Mouse (Mus musculus) left cerebral cortex, postnatal 36 days (tissue): ENCODE results near the gene Ubald1. TPM values are rescaled to one million over a fixed set of nuclear protein-coding genes. Genes with fewer than 3 reads are reported as not detected.

Experiments used
- DNase-seq, 2 experiments: peaks; one replicate each; pipeline ENCODE4 v3.0.0; 2021 to 2022; ENCODE audit warnings: low spot score in 2 of 2, mixed read lengths in 1 of 2
- intact Hi-C: fragments of 180-260 bp; cut with DNase I; formaldehyde crosslinking; loops from one replicate; pipeline ENCODE4 v1.15.1; 2025
- total RNA-seq, 2 experiments: library from RNA; stranded (reverse); gene quantifications; 2 replicates each; pipeline ENCODE4 v1.2.3; 2021

The Ubald1 gene
- total RNA-seq, result 10 to 100 TPM; 83.9 to 86.9 TPM

DNA sequence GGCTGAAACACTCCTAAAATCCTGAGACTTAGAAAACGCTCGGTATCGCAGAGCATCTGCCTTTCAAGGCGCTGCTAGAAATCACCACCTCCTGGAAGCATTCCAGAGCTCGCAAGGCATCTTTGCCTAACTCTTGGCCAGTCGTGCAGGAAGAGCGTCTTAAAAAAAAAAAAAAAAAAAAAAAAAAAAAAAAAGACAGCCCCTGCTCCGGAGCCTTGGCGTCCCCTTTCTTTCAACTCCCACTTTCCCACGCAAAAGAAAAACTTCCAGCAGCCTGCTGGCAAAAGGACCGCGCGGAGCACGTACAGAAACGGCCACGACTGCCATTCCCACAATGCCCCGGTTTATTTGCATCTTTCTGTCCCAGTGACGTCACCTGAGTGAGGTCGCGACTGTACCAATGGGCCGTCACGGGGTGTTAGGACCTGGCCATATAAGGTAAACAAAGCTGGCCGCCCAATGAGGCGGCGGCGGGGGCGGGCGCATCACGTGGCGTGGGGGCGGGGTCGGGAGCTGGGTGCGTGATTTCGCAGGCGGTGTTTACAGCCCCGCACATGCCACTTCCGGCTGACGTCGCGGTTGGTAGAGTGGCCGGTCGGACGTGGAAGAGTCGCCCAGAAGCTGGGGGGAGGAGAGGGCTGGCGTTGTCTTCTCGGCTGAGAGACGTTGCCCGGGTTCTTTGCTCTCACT, at the start of gene Ubald1:
Gene Ubald1, minus strand, starts transcription at position 180 of the 690 bp plus-strand sequence.
- DNase-seq, result peak; percentile 96 to 98
- intact Hi-C loops, result loop anchor here (1.0 kb wide), 1 partner anchor 84 kb away; the partner anchor contains the start of gene Anks3

DNA sequence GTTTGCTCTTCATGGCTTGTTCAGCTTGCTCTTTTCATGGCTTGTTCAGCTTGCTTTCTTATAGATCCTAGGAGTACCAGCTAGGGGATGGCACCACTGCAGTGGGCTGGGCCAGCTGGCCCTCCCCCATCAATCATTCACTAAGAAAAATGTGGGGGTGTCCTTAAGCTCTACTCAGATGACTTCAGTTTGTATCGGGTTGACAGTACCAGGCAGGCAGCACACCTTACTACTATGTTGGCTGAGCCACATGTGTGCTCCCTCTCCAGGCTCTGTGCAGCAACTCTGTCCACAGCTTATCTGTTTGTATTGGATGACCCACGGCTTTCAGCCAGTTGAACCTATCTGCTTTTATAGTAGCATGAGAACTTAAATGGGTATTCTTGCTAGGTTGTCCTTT, 48.4 kb upstream of the Ubald1 start:
- no peak for DNase-seq
- intact Hi-C loops, result no loop called here

DNA sequence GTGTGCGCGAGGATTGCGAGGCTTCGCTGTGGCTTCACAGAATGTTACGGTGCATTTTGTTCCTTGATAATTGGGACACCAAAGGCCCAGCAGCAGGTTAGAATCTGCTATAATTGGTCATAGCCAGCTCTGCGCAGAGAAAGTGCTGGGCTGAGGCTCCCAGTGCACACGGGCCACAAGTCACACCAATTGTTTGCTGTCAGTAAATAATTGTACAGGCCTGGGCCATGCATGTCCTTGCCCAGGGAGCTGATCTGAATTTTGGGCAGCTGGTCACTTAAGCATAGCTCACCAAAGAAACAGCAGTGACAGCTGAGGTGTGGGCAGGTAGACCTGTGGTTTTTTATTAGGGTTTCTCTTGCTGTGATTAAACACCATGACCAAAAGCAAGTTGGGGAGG, 47.9 kb upstream of the Ubald1 start:
- intact Hi-C loops, result no loop called here
- no peak for DNase-seq

DNA sequence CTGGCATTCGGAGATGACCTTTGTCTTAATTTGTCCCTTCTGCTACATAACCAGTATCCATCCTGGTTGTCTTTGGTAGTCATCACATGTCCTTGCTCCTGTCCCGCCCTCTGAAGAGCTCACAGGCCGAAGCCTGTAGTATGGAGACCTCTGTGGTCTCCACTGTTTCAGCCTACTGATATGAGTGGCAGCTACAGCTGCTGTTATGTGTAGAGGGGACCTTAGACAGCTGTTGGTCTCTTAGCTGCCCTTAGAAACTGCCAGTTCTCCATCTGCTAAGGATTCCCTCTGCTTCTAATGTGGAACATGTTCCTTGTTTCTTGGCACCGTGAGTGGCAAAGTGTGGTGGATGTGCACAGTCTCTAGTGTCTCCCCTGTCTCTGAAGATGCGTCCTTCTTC, 43.9 kb upstream of the Ubald1 start:
- DNase-seq, result no peak
- intact Hi-C loops, result no loop called here

DNA sequence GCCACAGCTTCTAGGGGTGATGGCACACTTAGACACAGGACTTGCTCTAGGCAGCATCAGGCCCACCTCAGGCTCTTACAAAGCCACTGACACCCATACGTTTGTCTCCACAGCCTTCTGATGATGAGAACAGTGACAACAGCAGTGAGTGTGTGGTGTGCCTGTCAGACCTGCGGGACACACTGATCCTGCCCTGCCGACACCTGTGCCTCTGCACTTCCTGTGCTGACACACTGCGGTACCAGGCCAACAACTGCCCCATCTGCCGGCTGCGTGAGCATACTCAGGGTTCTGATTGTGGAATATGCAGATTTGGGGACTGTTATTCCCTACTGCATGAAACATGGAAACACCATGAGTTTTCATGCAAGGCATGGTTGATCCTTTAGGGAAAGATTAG, 42.4 kb upstream of the Ubald1 start:
- DNase-seq, result peak in 1 of 2 experiments; percentile 46
- intact Hi-C loops, result no loop called here

DNA sequence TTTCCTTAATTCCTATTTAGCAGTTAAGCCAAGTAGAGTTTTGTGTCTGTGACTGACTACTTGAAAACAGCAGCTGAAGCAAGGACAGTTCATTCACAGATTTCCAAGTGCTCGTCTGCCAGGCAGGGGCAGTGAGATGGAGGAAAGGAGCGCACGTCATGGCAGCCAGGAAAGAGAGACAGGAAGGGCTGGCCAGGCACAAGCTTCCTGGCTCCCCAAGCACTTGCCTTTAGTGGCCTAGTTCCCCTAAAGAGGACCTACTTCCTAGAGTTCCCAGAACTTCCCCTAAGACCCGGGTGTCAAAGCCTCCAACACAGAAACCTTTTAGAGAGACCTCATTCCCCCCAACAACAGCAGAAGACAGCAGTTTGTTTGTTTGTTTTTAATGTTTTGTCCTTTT, 40.4 kb upstream of the Ubald1 start:
- intact Hi-C loops, result no loop called here
- DNase-seq, result no peak

DNA sequence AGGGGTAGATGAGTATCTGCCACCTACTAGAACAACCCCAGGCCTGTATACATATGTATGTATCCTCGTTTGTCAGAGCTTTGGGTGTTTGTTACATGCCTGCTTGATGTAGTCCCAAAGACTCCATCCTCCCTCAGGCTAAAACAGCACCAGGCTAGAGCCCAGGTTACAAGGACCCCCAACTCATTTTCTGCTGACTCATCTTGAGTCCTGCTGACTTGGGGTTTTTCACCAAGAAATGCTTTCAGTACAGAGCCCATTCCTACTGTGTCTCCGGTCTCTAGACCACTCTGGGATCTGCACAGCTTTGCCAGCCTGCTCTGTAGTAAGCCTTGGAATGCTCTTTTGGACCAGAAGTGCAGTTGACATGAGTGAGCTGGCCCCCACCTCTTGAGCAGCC, 36.5 kb upstream of the Ubald1 start:
- intact Hi-C loops, result no loop called here
- DNase-seq, result no peak

DNA sequence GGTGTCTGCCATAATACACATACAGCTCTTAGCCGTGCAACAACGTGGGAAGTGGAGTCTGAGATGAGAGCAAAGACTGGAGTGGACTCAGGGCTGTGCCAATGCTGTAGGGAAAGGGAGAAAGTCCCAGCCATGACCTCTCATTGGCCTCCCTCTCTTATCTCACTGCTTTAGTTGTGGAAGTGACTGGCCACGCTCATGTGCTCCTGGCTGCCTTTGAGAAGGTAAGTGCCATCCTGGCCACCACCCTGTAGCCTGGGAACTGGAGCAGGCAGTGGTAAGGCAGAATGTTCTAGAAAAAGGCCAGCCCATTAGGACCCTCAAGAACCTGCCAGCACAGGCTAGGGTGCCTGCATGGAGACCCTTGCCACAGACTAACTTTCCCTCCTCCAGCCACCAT, 35.8 kb upstream of the Ubald1 start:
- intact Hi-C loops, result no loop called here
- no peak for DNase-seq

DNA sequence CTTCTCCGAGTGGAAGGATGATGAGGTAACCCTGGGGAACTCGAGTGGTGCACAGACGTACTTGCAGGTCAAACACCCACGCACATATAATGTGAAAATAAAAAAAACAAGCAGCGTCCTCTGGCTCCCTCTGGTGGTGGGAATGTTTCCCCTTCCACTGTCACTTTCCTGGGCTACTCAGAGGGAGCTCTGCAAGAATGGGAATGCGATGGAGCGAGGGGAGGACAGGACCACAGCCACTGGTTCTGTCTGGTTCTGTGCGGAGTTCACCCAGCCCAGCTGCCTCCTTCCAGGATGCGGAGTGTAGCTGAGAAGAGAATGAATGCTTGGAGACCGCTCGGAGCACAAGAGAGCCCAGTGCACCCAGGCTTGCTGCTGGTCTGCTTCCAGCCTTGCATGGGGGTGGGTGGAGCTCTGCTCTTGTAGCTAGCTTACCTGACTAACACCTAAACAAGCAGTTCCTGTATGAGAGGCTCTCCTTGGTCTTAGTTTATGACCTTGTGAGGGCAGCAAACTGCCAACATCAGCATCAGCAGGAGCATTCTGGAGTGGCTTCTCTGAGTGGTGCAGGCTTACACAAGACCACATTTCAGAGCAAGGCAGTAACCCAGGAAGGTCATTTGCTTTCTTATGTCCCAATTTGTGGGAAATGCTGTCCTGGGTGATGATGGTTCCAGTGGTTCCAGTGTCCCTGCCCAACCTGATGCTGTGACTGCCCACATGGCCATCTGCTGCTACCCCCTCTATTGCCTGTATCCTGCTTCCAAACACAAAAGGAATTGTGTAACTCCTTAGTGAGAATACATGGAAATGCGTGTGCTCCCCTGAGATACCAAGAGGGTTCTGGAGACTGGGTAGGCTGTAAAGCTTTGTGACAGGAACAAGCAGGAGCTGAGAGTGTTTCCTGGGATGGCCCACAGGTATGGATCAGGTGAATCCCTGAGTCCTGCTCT, 33.9 kb upstream of the Ubald1 start:
- intact Hi-C loops, result loop anchor here (2.0 kb wide), 2 partner anchors 27 to 35 kb away; partner anchors contain the start of gene Mgrn1
- peak; percentile 83 to 90 for DNase-seq

DNA sequence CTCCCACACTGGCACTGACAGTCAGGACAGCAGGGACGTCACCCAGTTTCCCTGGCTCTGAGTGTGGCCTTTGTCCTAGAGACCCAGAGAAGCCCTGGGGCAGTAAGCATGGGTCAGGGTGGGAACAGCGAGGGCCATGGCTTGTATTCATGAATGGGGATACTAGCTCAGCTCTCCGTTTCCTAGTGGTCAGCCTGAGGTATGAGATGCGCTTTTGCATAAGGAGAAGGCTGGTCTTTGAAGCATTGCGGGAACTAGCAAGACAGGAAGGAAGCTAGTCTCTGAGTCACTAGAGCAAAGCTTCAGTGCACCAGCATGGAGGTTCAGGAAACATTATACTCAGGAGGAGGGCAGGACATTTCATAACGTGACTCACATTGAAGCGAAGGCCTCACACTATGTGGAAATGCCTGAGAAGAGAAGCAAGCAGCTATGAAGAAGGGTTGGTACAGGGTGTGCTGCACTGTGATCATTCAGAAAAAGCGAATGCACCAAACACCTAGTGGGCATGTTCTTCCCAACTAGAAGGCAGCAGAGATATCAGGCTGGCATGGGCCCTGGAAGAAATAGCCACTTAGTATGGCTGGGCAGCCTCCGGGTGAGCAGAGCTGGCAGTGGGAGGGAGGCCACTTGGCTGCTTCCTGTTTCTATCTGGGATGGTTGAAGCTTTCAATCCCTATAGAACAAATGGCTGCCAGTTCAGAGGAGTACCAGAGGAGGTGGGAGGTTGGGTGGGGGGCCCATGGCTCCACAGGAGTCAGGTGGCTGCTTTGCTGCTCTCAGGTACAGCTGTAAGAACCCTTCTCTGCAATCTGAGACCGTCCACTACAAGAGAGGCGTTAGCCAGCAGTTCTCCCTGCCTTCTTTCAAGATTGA, 33.0 kb upstream of the Ubald1 start:
- intact Hi-C loops, result loop anchor here (2.0 kb wide), 2 partner anchors 26 to 34 kb away; partner anchors contain the start of gene Mgrn1
- no peak for DNase-seq

DNA sequence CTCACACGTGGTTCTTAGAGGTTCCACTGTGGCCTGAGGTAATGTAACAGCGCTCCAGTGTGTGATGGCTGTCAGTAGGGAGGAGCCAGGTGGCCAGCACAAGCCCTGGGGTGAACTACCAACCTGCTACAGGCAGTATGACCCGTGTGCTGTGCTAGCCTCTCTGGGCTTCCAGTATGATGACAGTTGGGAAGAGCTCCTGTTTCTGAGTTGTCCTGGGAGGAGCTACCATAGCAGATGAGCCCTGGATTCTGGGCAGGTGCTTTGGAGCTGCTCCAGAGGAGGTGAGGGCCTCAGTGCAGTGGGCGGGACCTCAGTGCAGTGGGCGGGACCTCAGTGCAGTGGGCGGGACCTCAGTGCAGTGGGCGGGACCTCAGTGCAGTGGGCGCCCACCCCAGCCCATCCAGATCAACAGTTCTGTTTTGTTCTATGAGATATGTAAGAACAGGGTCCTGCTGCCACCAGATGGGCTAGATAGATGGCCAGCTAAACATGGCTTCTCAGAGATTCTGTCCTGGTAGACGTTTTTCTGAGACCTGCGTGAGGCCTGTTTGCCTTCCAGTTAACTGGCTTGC, 32.0 kb upstream of the Ubald1 start:
- DNase-seq, result no peak
- intact Hi-C loops, result loop anchor here (2.0 kb wide), 2 partner anchors 25 to 33 kb away; partner anchors contain the start of gene Mgrn1

DNA sequence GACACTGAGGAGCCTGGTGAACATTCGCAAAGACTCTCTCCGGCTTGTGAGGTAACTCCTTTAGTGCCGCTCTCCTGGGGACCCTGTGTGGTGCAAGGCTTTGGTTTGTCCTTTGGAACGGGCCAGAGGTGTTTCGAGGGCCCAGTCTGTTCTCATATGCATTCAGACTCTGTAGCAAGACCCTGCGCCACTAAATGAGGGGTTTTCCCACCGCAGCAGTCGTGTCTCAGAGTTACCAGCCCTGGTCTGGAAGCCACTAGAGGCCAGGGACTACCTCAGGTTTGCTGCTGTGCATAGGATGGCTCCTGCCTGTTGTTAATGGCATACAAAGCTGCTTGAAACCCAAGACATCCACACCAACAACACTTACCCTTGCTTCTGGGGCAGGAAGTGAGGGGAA, 30.6 kb upstream of the Ubald1 start:
- no peak for DNase-seq
- intact Hi-C loops, result no loop called here

DNA sequence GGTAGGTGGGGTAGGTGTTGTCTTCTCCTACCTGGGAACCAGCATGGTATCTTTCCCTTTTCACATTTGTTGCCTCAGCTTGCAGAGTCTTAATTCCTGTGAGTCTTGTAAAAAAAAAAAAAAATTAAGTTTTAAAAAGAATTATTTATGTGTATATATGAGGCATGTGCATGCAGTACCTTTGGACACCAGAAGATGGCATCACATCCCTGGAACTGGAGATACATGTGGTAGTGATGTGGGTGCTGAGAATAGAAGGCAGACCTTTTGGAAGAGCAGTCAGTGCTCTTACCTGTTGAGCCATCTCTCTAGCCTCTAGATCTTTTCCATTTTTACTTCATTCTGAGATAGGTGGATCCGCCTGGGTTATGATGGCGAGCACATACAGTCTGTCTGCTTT, 29.6 kb upstream of the Ubald1 start:
- no peak for DNase-seq
- intact Hi-C loops, result no loop called here

DNA sequence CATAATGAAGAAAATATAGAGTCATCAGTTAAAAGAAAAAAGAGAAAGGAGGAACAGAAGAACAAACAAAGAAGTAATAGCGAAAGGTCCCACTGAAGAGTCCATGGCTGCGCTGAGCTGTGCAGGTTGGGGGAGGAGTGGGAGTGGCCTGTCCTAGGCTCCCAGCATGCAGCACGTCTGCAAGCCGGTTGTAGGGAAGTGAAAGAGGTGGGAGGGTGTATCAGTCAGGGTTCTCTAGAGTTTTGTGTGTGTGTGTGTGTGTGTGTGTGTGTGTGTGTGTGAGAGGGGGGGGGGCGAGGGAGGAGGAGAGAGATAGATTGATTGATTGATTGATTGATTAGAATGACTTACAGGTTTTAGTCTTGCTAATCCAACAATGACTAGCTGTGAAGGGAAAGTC, 27.9 kb upstream of the Ubald1 start:
- no peak for DNase-seq
- intact Hi-C loops, result no loop called here

DNA sequence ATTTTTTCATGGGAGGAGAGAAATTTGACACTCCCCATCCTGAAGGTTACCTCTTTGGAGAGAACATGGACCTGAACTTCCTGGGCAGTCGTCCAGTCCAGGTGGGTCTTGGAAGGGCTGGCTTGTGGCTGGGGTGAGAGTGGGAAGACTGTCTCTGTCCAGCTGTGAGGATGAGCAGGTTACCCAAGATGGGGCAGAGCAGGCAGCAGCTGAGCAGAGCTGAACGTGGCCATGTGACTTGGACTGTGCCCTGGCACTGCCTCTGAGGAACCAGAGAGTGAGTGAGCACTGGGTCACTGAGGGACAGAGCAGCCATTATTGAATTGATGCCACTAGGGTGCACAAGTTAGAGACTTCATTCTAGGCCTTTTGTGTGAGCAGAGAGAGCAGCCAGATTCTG, 27.3 kb upstream of the Ubald1 start:
- DNase-seq, result no peak
- intact Hi-C loops, result no loop called here

DNA sequence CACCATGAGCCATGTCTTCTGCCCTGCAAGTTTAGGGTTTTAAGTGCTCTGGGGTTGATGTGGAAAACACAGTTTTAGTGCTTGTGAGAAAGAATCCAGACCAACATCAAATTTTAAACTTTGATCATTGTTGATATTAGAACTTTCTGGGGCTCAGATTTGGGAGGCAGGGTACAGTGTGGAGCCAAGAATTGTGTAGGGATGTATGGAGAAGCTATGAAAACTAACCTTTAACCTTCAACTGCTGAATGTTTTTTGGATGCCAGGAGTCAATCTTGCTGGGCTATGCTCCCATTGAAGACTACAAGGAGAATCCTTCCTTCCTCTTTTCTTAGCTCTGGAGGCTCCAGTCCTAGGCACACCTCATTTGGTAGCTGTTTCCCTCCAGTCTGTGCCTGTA, 26.4 kb upstream of the Ubald1 start:
- intact Hi-C loops, result no loop called here
- no peak for DNase-seq

DNA sequence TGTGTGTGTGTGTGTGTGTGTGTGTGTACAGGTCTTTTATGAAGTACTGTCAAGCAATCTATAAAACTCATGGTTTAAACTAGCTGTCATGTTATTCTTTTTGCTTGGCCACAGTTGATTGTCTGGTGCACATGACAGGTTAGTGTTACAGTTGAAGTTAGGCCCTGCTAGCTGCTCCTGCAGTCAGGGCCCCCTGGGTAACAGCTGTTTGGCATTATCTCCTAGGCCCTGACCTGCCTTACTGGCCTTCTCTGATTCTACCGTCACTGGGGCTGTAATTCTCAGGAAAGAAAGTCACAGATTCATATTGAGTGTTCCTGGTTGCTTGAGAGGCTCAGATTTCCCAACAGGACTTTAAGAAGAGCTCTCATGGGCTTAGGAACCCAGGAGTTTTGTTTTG, 25.5 kb upstream of the Ubald1 start:
- no peak for DNase-seq
- intact Hi-C loops, result no loop called here

DNA sequence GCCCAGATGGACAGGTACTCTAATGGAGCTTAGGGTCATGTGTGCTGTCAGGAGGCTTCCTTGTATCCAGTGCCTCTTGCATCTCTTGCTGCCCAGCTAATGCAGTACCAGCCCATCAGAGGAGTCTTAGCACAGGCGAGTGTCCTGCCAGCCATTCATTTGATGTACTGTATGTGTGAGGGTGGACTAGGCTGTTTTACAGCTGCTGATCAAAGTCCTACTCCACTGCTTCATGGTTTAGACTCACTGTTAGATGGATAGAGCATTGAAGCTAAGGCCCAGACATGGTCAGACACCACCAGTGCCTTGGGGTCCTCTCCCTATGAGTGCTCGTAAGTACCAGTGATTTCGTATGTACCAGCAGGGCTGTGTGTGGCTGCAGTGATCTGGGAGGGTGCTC, 24.8 kb upstream of the Ubald1 start:
- intact Hi-C loops, result no loop called here
- no peak for DNase-seq

DNA sequence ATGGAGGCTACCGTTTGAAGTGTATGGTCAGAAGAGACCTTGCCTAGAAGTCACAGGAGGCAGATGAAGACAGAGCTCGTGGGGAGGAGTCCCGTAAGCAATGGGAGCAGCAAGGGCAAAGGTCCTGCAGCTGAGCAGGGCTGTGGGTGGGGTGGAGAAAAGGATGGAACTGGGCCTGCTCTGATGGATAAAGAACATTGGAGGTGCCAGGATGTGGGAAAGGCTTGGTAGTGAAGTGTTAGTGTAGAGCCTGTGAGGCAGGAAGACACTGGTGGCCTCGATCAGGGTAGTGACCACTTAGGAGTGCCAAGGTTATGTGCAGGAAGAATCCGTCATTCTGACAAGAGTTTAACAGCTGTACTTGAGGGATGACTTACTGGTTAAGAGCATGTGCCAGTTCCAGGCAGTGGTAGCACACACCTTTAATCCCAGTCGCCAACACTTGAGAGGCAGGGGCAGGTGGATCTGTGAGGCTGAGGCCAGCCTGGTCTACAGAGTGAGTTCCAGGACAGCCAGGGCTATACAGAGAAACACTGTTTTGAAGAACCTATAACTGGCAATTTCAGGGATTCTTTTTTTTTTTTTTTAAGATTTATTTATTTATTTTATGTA, 23.5 kb upstream of the Ubald1 start:
- no peak for DNase-seq
- intact Hi-C loops, result no loop called here
